Mouse (Mus musculus) layer of hippocampus, postnatal 14 days (tissue): ENCODE measurements around the gene Glb1. TPM values are rescaled to one million over a fixed set of nuclear protein-coding genes. Genes with fewer than 3 reads are reported as not detected.
"Not testable (repeated sequence)": the region's sequence is repeated elsewhere in the genome, so short reads cannot be mapped to it uniquely, and the experiment has no call there.

ENCODE experiments used
- DNase-seq, 2 experiments: peaks; one replicate each; pipeline ENCODE4 v3.0.0; 2021 to 2022; ENCODE audit warnings: low spot score in 2 of 2, mixed read lengths in 1 of 2
- long read RNA-seq, 2 experiments: library from polyadenylated mRNA; stranded (forward); transcript quantifications; one replicate each; pipeline ENCODE4 v2.0.0; 2021
- total RNA-seq, 2 experiments: library from RNA; stranded (reverse); gene quantifications; 2 replicates each; pipeline ENCODE4 v1.2.3; 2021

The Glb1 gene
- total RNA-seq = 10 to 100 TPM; 25.2 to 27.6 TPM
- long read RNA-seq, experiment 1, transcript Glb1-201 (16 exons, 2,396 nt) = major isoform, 20 of 35 reads
- long read RNA-seq, experiment 1, partial matches to known transcripts = 12 of 35 reads
- long read RNA-seq, experiment 1, other reads (novel, unspliced or antisense) = 3 of 35 reads
- long read RNA-seq, experiment 2, transcript Glb1-201 (16 exons, 2,396 nt) = major isoform, 36 of 65 reads
- long read RNA-seq, experiment 2, partial matches to known transcripts = 19 of 65 reads
- long read RNA-seq, experiment 2, other reads (novel, unspliced or antisense) = 10 of 65 reads

DNA sequence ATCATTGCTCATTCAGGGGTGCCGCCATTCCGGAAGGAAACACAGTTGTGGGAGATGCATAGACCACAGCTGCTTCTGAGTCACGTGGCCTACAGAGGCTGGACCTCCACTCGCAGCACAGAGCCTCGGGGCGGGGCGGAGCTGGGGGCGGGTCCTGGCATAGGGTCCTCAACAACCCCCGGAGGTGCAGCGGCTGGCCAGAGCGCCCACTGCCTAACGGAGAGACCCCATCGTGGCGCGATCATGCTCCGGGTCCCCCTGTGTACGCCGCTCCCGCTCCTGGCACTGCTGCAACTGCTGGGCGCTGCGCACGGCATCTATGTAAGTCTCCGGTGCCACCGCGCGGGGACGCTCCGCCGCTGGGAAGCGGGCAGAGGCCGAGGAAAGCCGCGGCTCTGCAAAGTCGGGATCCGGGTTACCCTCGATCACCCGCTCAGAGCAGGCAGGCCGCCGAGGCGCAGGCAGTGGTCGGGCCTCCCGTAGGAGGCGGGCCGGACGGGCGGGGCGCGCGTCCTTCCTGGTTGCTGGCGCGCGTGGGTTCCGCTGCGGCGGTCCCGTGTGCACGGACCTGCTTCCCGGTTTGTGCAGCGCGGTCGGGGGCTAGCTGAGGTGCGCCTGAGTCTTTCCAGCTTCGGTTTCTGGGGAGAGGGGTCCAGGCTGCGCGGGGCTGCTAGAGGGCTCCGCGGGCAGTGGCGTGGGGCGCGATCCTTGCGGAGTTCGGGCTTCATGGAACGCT is at the start of gene Glb1, which contains the start of gene Tmppe:
TSS of gene Glb1 (plus strand) at position 128 of the 736 bp plus-strand sequence.
TSS of gene Tmppe (plus strand) at position 157 of the 736 bp plus-strand sequence.
- peak; percentile 73 to 76 for DNase-seq

- peak; percentile 76 to 80 for DNase-seq
Observed at GRCm38 (mm10) chr9:114367783-114368470, 32.9 kb upstream of the Glb1 start.

- DNase-seq = no peak
Observed at GRCm38 (mm10) chr9:114368471-114368858, 32.4 kb upstream of the Glb1 start.

DNA sequence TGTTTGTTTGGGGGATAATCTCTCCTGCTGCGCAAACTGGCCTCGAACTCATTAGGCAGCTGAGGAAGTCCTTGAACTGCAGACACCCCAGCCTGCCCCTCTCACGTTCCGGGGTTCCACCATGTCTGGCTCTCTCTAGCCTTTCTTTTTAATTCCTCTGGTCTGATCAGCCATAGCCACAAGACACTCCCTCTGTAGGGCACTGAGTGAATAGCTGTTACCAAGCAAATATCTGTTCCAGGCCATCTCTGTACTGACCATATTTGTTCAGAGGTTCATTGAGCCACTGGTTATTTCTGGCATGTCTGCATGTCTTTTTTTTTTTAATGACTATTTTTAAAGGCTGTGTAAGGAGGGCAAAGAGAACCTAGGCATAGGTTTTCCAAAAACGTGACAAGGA is 31.5 kb upstream of the Glb1 start:
- DNase-seq = not testable (repeated sequence)

GRCm38 (mm10) chr9:114371717-114372116 is 29.2 kb upstream of the Glb1 start:
- DNase-seq = not testable (repeated sequence)

GRCm38 (mm10) chr9:114375276-114375962 is 25.5 kb upstream of the Glb1 start:
- DNase-seq = no peak

DNA sequence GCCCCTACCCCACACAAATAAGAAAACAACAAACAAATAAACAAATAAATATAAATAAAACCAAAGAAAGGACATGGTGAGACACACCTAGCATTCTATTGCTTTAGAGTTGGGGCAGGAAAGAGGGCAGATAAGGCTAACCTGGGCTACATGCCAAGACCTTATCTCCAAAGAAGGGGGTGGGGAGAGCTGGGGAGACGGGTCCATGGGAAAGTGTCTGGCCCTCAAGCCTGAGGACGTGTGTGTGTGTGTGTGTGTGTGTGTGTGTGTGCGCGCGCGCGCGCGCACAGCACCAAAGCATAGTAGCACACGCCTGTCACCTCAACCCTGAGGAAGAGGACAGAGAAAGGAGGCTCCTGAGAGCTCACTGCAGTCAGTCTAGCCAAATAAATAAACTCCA is 23.7 kb upstream of the Glb1 start:
- DNase-seq = no peak

DNA sequence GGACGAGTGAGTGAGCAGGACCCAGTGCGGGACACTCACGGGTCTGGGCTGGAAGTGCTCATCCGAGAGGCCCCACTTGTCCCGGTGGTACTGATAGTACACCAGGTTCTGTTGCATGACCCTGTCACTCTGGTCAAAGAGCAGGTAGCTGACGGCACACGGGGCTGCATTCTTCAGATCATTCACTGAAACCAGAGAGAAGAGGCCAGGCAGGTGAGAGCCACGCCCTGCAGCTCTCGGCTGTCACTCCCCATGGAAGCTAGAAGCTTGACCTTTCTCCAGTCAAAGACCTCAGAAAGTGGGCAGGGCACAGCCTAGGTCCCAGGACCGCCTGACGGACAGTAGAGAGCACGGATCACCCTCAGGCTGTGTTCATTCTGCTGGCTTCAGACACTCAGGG is 21.0 kb upstream of the Glb1 start:
- DNase-seq = no peak

DNA sequence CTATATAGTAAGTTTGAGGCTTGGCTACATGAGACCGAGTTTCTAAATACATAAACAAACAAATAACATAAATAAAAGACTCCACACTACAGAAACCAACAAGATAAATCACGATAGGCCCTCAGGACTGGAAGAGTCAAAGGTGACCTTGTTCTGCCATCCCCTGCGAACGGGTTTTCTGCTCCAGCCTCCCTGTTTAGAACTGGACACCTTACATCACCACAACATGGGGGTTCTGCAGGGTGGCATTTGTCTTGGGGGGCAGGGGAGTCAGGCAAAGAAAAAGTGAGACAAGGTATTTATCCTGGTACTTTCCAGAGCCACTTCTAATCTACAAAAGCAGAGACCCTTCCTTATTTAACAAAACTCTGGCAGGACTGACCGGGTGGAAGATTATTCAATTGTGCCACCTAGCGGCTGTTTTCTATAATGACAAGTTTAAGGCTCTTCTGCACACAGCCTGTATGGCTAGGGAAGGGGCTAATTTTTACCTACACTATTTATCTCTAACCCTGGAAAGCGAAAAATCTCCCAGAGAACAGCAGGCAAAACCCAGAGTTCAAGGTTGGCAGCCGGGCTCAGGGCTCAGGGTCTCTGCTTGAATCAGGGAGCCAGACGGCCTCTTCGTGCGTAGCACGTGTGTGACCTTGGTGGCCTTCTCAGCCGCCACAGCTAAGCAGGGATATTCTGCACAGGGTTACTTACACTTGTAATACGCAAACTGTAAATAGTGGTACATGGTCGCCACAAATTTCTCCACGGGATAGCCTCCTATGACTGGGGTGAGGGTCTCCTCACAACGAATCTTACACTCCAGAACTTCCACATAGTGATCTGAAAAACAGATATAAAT is 19.8 kb upstream of the Glb1 start:
- peak in 1 of 2 experiments; percentile 45 for DNase-seq

DNA sequence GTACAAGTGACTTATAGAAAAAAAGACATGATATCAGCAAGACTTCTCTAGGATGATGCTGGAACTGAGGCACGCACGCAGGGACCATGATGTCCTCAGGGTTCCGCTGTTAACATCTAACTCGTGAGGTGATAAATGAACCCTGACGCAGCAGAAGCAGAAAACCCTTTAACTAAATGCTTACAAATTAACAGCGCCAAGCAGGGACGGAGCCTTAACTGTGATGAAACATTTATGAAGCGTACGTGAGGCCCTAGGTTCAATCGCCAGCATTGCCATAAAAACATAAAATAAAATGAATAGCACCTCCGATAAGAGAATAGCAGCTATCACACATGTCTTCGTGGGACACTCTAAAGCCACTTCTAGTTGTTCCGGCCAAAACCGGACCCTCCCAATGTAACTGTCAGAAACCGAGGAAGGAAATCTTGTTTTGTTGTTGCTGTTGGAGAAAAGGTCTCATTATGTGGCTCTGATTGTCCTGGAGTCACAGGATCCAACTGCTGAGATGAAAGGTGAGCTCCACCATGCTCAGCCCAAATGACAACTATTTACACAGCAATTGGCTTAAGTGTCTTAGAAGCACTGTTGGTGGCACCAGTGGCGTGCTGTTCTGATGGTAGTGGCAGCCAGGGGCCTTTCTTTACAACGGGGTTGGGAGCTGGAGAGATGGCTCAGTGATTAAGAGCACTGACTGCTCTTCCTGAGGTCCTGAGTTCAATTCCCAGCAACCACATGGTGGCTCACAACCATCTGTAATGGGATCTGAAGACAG is 17.8 kb upstream of the Glb1 start:
- DNase-seq = no peak

DNA sequence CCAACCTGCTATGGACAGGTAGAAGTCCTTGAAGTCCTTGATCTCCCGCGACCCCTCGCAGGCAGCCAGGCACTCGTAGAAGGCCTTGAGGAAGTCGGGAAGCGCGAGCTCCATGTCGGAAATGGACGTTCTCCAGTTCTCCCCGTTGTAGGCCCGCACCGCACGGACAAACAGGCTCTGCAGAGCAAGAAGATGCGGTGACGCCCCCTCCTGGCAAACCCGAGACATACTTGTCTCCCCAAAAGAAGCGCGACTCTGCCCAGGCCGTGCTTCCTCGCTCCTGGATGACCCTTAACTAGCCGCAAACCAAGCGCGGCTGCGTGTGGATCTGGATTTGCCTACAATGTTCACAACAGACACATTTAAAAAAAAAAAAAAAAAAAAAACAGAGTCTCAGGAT is 16.2 kb upstream of the Glb1 start:
- DNase-seq = no peak

GRCm38 (mm10) chr9:114385160-114385559 is 15.7 kb upstream of the Glb1 start:
- DNase-seq = no peak

- DNase-seq = no peak
Observed at GRCm38 (mm10) chr9:114387086-114387485, 13.8 kb upstream of the Glb1 start.

- DNase-seq = no peak
Observed at GRCm38 (mm10) chr9:114388288-114388687, 12.6 kb upstream of the Glb1 start.

DNA sequence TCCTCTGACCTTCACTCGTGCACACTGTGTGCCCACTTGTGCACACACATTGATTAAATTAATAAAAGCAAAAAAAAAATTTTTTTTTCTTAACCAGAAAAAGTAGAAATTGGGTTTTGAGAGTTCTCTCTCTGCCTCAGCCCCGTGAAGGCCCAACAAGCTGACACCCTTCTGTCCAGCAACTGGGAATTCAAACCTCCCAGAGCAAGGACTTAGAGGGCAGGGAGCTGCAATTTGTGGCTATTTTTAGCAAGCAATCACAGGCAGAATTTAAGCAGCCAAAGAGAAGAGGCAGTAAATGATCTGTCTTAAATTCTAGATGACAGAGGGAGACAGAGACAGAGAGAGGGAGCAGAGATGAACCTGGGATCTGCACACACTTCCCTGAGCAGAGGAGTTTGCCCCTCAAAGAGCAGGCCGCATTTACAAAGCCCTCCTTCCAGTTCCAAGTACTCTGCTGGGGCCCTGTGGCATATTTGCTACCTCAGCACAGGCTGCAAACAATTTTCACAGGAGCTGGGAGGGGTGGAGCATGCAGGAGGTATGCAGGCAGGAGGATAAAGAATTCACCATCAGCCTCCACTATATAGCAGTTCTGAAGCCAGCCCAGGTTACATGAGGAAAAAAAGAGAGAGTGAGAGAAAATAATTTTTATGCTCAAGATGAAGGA is 12.0 kb upstream of the Glb1 start:
- DNase-seq = no peak

DNA sequence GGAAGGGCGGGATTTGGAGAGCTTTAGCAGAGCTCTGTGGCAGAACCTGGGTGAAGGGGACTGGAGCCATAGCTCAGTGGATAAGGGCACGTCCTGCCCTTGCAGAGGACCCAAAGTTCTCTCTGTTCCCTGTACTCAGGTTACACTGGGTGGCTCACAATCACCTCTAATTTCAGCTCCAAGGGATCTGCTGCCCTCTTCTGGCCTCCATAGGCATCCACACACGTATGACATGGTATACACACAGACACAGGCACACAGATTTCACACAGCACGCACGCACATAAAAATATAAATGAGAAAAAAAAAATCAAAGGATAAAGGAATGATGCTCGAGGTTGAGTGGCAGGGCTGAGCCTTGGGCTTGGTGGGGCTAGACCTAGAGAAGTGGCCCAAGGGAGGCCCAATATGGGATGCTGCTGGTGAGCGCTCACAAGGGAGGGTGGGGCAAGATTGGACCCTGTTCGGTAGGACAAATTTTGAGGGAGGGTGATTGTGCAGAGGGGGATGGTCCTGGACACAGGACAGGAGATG is 11.4 kb upstream of the Glb1 start:
- no peak for DNase-seq

GRCm38 (mm10) chr9:114389905-114390748 is 10.7 kb upstream of the Glb1 start, which contains the start of gene Crtap:
Crtap (minus strand) TSS chr9:114390675.
- DNase-seq = peak in 1 of 2 experiments; percentile 39

DNA sequence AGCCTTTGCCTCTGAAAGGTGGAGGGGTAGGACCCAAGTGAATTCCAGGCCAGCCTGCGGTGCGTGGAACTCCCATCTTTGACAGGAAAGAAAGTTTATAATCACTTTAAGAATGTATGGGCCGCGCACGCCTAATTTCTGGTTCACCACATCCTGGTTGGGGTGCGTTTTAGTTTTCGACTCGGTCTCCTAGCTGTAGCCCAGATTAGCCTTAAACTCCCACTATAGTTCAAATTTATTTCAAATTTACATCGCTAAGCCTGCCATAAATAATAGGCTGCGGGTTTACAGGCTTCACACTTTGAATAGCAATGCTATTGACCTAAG is 10.2 kb upstream of the Glb1 start:
- no peak for DNase-seq
